Mouse (Mus musculus): ENCODE measurements around the gene Gal3st2. TPM values are rescaled to one million over a fixed set of nuclear protein-coding genes. Genes with fewer than 3 reads are reported as not detected.
"Not testable (repeated sequence)": the region's sequence is repeated elsewhere in the genome, so short reads cannot be mapped to it uniquely, and the experiment has no call there.

Gal3st2 gene
- not detected in 2 replicates for polyA plus RNA-seq (2016; fragmentation: Nextera tagmentation; extraction: Ambion mirVana)

DNA sequence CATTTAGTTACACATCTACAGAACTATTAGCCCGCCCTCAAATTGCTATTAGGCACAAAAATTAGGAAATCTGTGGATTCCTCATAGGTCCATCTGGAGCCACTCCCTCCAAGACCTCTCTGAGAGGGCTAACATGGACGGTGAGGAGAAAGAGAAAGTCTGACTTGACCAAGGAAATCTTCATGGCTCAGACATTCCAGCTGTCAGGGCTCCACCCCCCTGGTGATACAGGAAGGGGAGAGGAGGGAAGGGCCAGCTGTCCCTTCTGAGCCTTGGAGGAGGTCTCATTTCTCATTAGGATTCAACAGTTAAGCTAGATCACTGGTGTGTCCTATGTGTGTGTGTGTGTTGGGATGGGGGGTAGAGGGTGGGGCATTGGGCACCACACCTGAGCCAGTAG, at the start of gene Gal3st2:
Gene Gal3st2, plus strand, starts transcription at position 259 of the 400 bp plus-strand sequence.
- 82% methylated on average over 2 of the region's 2 CpGs for whole genome bisulfite sequencing

GRCm38 (mm10) chr1:93811495-93812039, 49.5 kb upstream of the Gal3st2 start:
- Histone ChIP-seq H3K4me1 (no peaks in the 10 kb centered on the region), H3K27me3 (no peaks in the 10 kb centered on the region), H3K4me2 (no peak overlapping the region), H3K9ac (no peak overlapping the region), H3K4me3 (replicated peaks) (no peak overlapping the region), H3K27ac (no peak overlapping the region), H3K36me3 (replicated peaks) (peaks cover 88% of the 10 kb centered on the region), H3K9me3 (no peaks in the 10 kb centered on the region)
- WGBS = 94% methylated on average over 8 of the region's 8 CpGs
- ATAC-seq (ENCODE audit: low FRiP score) = no peak

More for the DNA sequence above, at the start of gene Gal3st2:
- H3K4me1 ChIP-seq; H3K9ac ChIP-seq; H3K4me3 ChIP-seq (replicated peaks); H3K4me2 ChIP-seq; H3K27ac ChIP-seq; H3K9me3 ChIP-seq; ATAC-seq (ENCODE audit: low FRiP score); H3K27me3 ChIP-seq; H3K36me3 ChIP-seq (replicated peaks): not testable (repeated sequence)

DNA sequence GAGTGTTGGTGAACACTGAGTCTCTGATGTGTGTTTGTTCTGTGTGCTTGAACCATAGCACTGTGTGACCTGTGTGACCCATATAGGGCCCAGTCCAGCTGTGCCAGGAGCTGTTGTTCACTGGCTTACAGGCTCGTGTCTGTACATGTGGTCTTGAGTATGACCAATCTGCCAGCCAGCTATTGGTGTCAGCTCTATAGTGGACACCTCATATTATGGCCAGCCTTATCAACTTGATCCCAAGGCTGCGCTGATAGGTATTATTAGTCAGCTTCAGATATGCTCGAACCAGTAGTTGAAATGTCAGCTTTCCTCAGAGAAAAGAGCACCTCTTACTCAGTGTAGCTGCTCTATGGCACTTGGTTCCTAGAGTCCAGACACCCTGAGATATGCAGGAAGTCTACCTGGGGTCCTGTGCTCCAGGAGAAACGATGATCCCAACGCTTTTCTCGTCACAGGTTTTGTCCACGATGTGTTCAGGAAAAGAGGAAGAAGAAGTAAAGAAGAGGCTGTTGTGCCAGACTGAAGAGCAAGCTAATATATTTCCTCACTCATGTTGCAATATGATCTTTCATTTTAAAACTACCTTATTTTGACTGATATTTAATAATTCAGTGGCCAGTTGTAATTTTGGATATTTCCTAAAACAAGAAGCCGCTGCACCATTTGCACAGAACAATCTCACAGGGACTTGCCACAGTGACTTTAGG, 43.1 kb upstream of the Gal3st2 start:
- Histone ChIP-seq H3K27ac (no peak overlapping the region), H3K4me2 (no peak overlapping the region), H3K4me3 (replicated peaks) (no peak overlapping the region), H3K4me1 (no peaks in the 10 kb centered on the region), H3K27me3 (no peaks in the 10 kb centered on the region), H3K36me3 (replicated peaks) (peaks cover 85% of the 10 kb centered on the region), H3K9ac (no peak overlapping the region), H3K9me3 (no peaks in the 10 kb centered on the region)
- 94% methylated on average over 8 of the region's 8 CpGs for WGBS
- ATAC-seq (ENCODE audit: low FRiP score) = no peak

DNA sequence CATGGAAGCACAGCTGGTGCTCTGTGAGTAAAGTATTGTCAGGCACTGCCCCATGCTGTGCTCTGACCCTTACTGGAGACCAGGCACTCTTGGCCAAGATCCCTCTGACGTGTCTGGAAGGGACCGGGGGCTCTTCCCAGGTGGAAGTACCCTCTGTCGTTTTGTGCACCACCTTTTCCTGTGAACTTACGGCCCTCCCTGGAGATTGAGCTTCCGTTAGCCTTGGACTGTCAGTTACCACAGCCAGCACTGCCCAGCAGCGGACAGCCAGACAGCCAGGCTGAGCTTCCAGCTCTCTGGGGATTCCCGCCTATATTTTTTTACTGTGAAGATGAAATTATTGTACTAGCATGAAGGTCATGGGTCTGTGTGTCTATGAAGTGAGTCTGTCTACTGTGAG, 42.4 kb upstream of the Gal3st2 start:
- H3K4me1 ChIP-seq = no peaks in the 10 kb centered on the region
- WGBS = 90% methylated on average over 7 of the region's 7 CpGs
- no peak for ATAC-seq (ENCODE audit: low FRiP score)
- no peak overlapping the region for H3K9ac ChIP-seq
- H3K27me3 ChIP-seq = no peaks in the 10 kb centered on the region
- no peak overlapping the region for H3K4me2 ChIP-seq
- H3K4me3 ChIP-seq (replicated peaks) = no peak overlapping the region
- H3K27ac ChIP-seq = no peak overlapping the region
- H3K9me3 ChIP-seq = no peaks in the 10 kb centered on the region
- H3K36me3 ChIP-seq (replicated peaks) = peaks cover 77% of the 10 kb centered on the region

DNA sequence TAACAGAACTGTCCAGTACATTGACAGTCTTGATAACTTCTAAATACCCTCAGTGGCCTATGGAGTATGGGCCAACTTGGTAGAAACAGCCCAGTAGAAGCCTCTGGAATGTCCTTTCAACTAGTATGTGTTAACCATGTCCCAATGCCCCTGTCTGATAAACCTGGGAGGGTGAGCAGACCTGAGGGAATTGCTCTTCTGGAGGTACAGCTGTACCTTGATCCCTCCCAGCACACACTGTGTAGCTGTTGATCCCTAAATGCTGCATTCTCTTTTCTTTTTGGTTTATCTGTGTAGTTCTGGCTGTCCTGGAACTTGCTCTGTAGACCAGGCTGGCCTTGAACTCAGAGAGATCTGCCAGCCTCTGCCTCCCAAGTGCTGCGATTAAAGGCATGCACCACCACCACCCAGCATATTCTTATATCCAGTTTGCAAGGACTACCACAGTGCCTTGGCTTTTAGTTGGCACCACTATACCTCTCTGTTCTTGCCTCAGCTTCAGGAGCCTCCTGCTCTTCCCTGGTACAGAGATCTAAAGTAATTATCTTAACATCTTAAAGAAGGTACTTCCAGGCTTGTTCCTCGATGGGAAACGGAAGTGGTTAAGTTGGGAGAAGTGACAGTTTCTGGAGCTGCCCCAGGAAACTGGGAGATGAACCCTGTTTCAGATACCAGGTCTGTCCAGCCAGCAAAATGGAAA, 37.2 kb upstream of the Gal3st2 start:
- 82% methylated on average over 3 of the region's 3 CpGs for whole genome bisulfite sequencing
- H3K4me2 ChIP-seq = no peak overlapping the region
- peaks cover 15% of the 10 kb centered on the region; the same call in 1 of the 2 replicates for H3K4me1 ChIP-seq
- peak overlapping the region; percentile 91; the same call in 1 of the 2 replicates for H3K27ac ChIP-seq
- no peak overlapping the region for H3K9ac ChIP-seq
- no peak overlapping the region for H3K4me3 ChIP-seq (replicated peaks)
- no peaks in the 10 kb centered on the region for H3K9me3 ChIP-seq
- ATAC-seq (ENCODE audit: low FRiP score) = no peak
- H3K36me3 ChIP-seq (replicated peaks) = peaks cover 26% of the 10 kb centered on the region
- H3K27me3 ChIP-seq = no peaks in the 10 kb centered on the region

DNA sequence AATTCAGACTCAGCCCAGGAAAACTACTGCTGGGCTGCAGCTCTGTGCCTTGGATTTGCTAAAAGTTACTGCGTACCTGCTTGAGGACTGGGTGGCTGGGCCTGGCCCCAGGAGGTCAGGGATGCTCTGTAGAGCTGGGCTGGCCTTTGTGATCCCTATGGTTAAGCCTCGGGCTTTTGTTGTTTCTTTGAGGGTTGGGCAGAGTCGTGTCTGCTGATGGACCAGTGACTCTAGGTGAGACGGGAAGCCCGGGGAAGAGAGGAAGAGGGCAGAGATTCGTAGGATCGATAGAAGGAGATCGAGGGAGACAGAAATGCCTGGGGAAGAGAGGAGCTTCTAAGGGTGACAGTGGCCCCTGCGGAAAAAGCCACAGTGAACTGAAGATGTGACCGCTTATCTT, 36.5 kb upstream of the Gal3st2 start, which contains the start of gene D2hgdh:
Gene D2hgdh, plus strand, starts transcription at position 301 of the 400 bp plus-strand sequence.
- Histone ChIP-seq H3K9ac (peak within 1 kb of the TSS; percentile 56), H3K27ac (peak within 1 kb of the TSS; percentile 91), H3K4me2 (peak within 1 kb of the TSS; percentile 60), H3K9me3 (no peaks in the 10 kb centered on the region), H3K36me3 (replicated peaks) (peaks cover 20% of the 10 kb centered on the region), H3K4me3 (replicated peaks) (peak within 1 kb of the TSS; percentile 58), H3K27me3 (no peaks in the 10 kb centered on the region), H3K4me1 (peaks cover 15% of the 10 kb centered on the region; the same call in 1 of the 2 replicates)
- 4% methylated on average over 10 of the region's 10 CpGs for WGBS
- peak; percentile 8; the same call in 1 of the 2 replicates for ATAC-seq (ENCODE audit: low FRiP score)

DNA sequence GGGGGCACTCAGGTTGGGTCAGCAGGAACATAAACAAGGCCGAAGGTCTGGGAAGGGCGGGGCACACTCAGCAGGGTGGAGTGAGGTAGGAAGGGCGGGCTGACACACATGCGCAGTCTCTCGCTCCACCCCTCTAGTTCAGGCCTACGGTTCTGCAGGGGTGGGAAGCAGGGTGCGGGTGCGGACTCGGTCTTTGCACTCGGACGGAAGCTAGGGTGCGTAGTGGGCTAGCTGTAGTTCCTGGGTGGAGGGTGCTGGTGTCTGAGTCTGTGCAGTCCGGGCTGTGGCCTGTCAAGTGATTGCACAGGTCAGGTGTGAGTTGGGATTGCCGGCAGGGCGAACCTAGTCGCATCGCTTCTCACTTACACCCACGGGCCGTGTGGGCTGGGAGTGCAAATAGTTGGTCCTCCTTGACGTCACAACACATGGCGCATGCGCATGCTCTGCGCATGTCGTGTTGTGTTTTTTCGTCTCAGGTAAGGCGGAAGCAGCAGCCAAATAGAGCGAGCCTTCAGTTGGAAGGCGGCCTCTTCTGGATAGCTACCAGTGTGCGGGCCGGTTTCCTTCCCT, 35.9 kb upstream of the Gal3st2 start:
- H3K9ac ChIP-seq = peak overlapping the region; percentile 56
- WGBS = 1% methylated on average over 30 of the region's 30 CpGs
- no peaks in the 10 kb centered on the region for H3K27me3 ChIP-seq
- ATAC-seq (ENCODE audit: low FRiP score) = peak; percentile 95
- peaks cover 15% of the 10 kb centered on the region for H3K36me3 ChIP-seq (replicated peaks)
- H3K9me3 ChIP-seq = no peaks in the 10 kb centered on the region
- peak overlapping the region; percentile 58 for H3K4me3 ChIP-seq (replicated peaks)
- peak overlapping the region; percentile 60 for H3K4me2 ChIP-seq
- peaks cover 15% of the 10 kb centered on the region; the same call in 1 of the 2 replicates for H3K4me1 ChIP-seq
- H3K27ac ChIP-seq = peak overlapping the region; percentile 91

- Histone ChIP-seq H3K36me3 (replicated peaks) (peaks cover 8% of the 10 kb centered on the region), H3K4me1 (peaks cover 15% of the 10 kb centered on the region; the same call in 1 of the 2 replicates), H3K27me3 (no peaks in the 10 kb centered on the region), H3K9me3 (no peaks in the 10 kb centered on the region), H3K9ac (peak overlapping the region; percentile 56), H3K4me3 (replicated peaks) (peak overlapping the region; percentile 58), H3K27ac (peak overlapping the region; percentile 91), H3K4me2 (peak overlapping the region; percentile 60)
- ATAC-seq (ENCODE audit: low FRiP score) = peak; percentile 36; the same call in 1 of the 2 replicates
- 45% methylated on average over 27 of the region's 27 CpGs for WGBS
Observed at GRCm38 (mm10) chr1:93825771-93826539, 35.2 kb upstream of the Gal3st2 start.

DNA sequence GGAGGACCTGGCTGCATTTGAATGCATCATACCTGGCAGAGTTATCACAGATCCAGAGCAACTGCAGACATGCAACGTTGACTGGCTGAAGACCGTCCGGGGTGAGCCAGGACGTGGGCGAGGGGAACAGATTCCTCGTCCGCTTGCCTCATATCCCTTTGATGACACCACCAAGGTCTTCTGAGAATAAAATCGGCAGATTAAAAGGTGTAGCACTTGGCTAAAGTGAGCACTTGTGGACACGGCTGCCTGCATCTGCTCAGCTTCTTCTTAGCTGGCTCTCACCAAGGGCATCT, 34.6 kb upstream of the Gal3st2 start:
- Histone ChIP-seq H3K36me3 (replicated peaks) (0 out of 2 replicates have a peak, but pooled peaks cover 3% of the 10 kb centered on the region), H3K27ac (no peak overlapping the region), H3K4me1 (peaks cover 15% of the 10 kb centered on the region; the same call in 1 of the 2 replicates), H3K4me2 (peak overlapping the region; percentile 60; the same call in 1 of the 2 replicates), H3K27me3 (no peaks in the 10 kb centered on the region), H3K9ac (0 out of 2 replicates have a peak overlapping the region, but pooled peaks have one; percentile 56), H3K9me3 (no peaks in the 10 kb centered on the region), H3K4me3 (replicated peaks) (no peak overlapping the region)
- 94% methylated on average over 9 of the region's 9 CpGs for WGBS
- no peak for ATAC-seq (ENCODE audit: low FRiP score)

- H3K4me2 ChIP-seq; H3K27ac ChIP-seq; H3K9me3 ChIP-seq; H3K36me3 ChIP-seq (replicated peaks); H3K9ac ChIP-seq; H3K27me3 ChIP-seq; H3K4me3 ChIP-seq (replicated peaks); H3K4me1 ChIP-seq: not testable (repeated sequence)
- ATAC-seq (ENCODE audit: low FRiP score) = 0 out of 2 replicates have a peak, but pooled peaks have one; percentile 11
- 54% methylated on average over 3 of the region's 4 CpGs for WGBS
Observed at GRCm38 (mm10) chr1:93832754-93833360, 28.2 kb upstream of the Gal3st2 start.

DNA sequence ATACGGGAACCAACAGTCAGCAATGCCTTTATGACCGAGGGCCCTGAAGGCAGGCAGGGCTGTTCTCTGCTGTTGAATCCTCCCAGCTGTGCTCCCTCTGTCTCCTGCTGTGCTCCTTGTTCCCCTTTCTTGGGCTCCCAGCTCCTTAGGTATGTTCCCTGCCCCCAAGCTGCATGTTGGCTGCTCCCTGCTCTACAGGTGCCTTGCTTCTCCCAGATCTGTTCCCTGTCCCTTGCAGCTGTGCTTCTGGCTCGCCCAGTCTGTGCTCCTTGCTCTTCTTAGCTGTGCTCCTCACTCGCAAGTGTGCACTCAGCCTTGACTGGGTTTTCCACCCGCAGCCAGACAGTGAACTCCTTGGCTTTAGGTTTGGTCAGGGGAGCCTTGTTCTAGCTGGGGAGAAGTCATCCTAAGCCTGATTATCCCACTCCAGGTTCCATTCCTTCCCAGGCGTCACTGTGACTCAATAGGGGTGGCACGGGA, 26.4 kb upstream of the Gal3st2 start:
- Histone ChIP-seq H3K27me3 (no peaks in the 10 kb centered on the region), H3K36me3 (replicated peaks) (peaks cover 7% of the 10 kb centered on the region), H3K4me3 (replicated peaks) (no peak overlapping the region), H3K4me1 (no peaks in the 10 kb centered on the region), H3K27ac (no peak overlapping the region), H3K9me3 (no peaks in the 10 kb centered on the region), H3K4me2 (no peak overlapping the region), H3K9ac (no peak overlapping the region)
- ATAC-seq (ENCODE audit: low FRiP score) = no peak
- WGBS = 79% methylated on average over 7 of the region's 7 CpGs
